Mouse (Mus musculus) CH12.LX (cell line): ENCODE measurements around the gene Fibcd1. TPM values are rescaled to one million over a fixed set of nuclear protein-coding genes. Genes with fewer than 3 reads are reported as not detected.

Source experiments
- DNase-seq: peaks from one replicate; pipeline ENCODE4 v3.0.0-alpha.2; 2013; ENCODE audit errors: extremely low read depth
- H3K27ac ChIP-seq: 2 replicates; pipeline ENCODE4 v1.5.1; 2012; ENCODE audit warnings: low read depth, mild to moderate bottlenecking, control low read depth, moderate library complexity; ENCODE audit not compliant: insufficient read depth
- H3K27me3 ChIP-seq: replicated peaks from 2 replicates; pipeline ENCODE3; 2012; ENCODE audit warnings: inconsistent platforms
- H3K36me3 ChIP-seq, 2 experiments: replicated peaks in 1 of 2; 2 replicates each; pipeline versions ENCODE3 to v1.6.1; 2012; ENCODE audit warnings: inconsistent platforms in 1 of 2, low read length in 1 of 2, mild to moderate bottlenecking in 1 of 2, mixed read lengths in 1 of 2, moderate library complexity in 1 of 2; ENCODE audit not compliant: control insufficient read depth in 1 of 2, insufficient read depth in 1 of 2
- H3K4me1 ChIP-seq, 2 experiments: 2 replicates each; pipeline ENCODE4 v1.6.1; 2012; ENCODE audit warnings: inconsistent platforms in 1 of 2, moderate library complexity in 1 of 2; ENCODE audit not compliant: insufficient read depth in 2 of 2, control insufficient read depth in 1 of 2
- H3K4me2 ChIP-seq: 2 replicates; pipeline ENCODE4 v1.6.1; 2012; ENCODE audit warnings: low read depth, mild to moderate bottlenecking, control low read depth; ENCODE audit not compliant: poor library complexity, insufficient read depth, severe bottlenecking
- H3K4me3 ChIP-seq, 3 experiments: fragments of 150-350 bp in 1 of 3; sonication (generic) in 1 of 3; replicated peaks in 1 of 3; 2 replicates each; pipeline versions ENCODE3 to v1.5.1; 2011 to 2012; ENCODE audit warnings: low read depth in 2 of 3, low read length in 2 of 3, mild to moderate bottlenecking in 2 of 3, moderate library complexity in 2 of 3, control low read depth in 1 of 3, improper control_type of control experiment in 1 of 3, inconsistent platforms in 1 of 3, mixed read lengths in 1 of 3; ENCODE audit not compliant: poor library complexity in 1 of 3
- H3K79me2 ChIP-seq: replicated peaks from 2 replicates; pipeline ENCODE4 v1.6.1; 2012; ENCODE audit warnings: mild to moderate bottlenecking, moderate library complexity; ENCODE audit not compliant: control insufficient read depth, poor library complexity, insufficient read depth, severe bottlenecking; ENCODE audit errors: extremely low read depth
- H3K9ac ChIP-seq: 2 replicates; pipeline ENCODE4 v1.6.1; 2012; ENCODE audit warnings: low read depth, mild to moderate bottlenecking, control low read depth, moderate library complexity; ENCODE audit not compliant: insufficient read depth
- H3K9me3 ChIP-seq: replicated peaks from 2 replicates; pipeline ENCODE3; 2012; ENCODE audit warnings: low read length, inconsistent platforms, mixed read lengths
- CHD2 ChIP-seq: IDR thresholded peaks from 2 replicates; pipeline ENCODE4 v1.6.1; 2011; ENCODE audit warnings: low read length, improper control_type of control experiment
- CTCF ChIP-seq, 2 experiments: IDR thresholded peaks in 1 of 2; conservative IDR thresholded peaks in 1 of 2; 2 replicates each; pipeline ENCODE4 v1.5.1; 2011 to 2012; ENCODE audit warnings: low read depth in 2 of 2, low read length in 2 of 2, improper control_type of control experiment in 1 of 2, inconsistent platforms in 1 of 2, mild to moderate bottlenecking in 1 of 2, moderate library complexity in 1 of 2
- ELF1 ChIP-seq: IDR thresholded peaks from 2 replicates; pipeline ENCODE4 v1.6.1; 2014; ENCODE audit warnings: low read depth, mild to moderate bottlenecking, inconsistent platforms, low read length, improper control_type of control experiment
- EP300 ChIP-seq: IDR thresholded peaks from 2 replicates; pipeline ENCODE4 v1.6.1; 2011; ENCODE audit warnings: low read length, improper control_type of control experiment
- HCFC1 ChIP-seq: IDR thresholded peaks from 2 replicates; pipeline ENCODE4 v1.6.1; 2012; ENCODE audit warnings: low read depth, mild to moderate bottlenecking, inconsistent platforms, low read length, improper control_type of control experiment
- IRF4 ChIP-seq: IDR thresholded peaks from 2 replicates; pipeline ENCODE4 v1.6.1; 2014; ENCODE audit warnings: low read depth, mild to moderate bottlenecking, inconsistent platforms, low read length, improper control_type of control experiment
- JUND ChIP-seq: conservative IDR thresholded peaks from 2 replicates; pipeline ENCODE4 v1.6.1; 2011; ENCODE audit warnings: low read depth, low read length, improper control_type of control experiment
- MAFK ChIP-seq: IDR thresholded peaks from 2 replicates; pipeline ENCODE4 v1.6.1; 2011; ENCODE audit warnings: low read length, improper control_type of control experiment; ENCODE audit not compliant: insufficient replicate concordance
- MAX ChIP-seq: IDR thresholded peaks from 2 replicates; pipeline ENCODE4 v1.6.1; 2011; ENCODE audit warnings: low read length, improper control_type of control experiment
- MAZ ChIP-seq: IDR thresholded peaks from 2 replicates; pipeline ENCODE4 v1.6.1; 2012; ENCODE audit warnings: low read depth, mild to moderate bottlenecking, inconsistent platforms, low read length, improper control_type of control experiment, moderate library complexity
- MEF2A ChIP-seq: IDR thresholded peaks from 2 replicates; pipeline ENCODE4 v1.6.1; 2014; ENCODE audit warnings: low read depth, mild to moderate bottlenecking, inconsistent platforms, low read length, improper control_type of control experiment, borderline replicate concordance
- MYC ChIP-seq: IDR thresholded peaks from 2 replicates; pipeline ENCODE4 v1.6.1; 2011; ENCODE audit warnings: low read depth, mild to moderate bottlenecking, improper control_type of control experiment, low read length
- NELFE ChIP-seq: IDR thresholded peaks from 2 replicates; pipeline ENCODE4 v1.6.1; 2011; ENCODE audit warnings: low read depth, low read length, improper control_type of control experiment
- PAX5 ChIP-seq: IDR thresholded peaks from 2 replicates; pipeline ENCODE4 v1.6.1; 2012; ENCODE audit warnings: low read length, inconsistent platforms, mixed read lengths
- RAD21 ChIP-seq: IDR thresholded peaks from 2 replicates; pipeline ENCODE4 v1.6.1; 2011; ENCODE audit warnings: low read depth, mild to moderate bottlenecking, low read length, improper control_type of control experiment, moderate library complexity
- SIN3A ChIP-seq: IDR thresholded peaks from 2 replicates; pipeline ENCODE4 v1.6.1; 2012; ENCODE audit warnings: low read length, improper control_type of control experiment, inconsistent platforms
- TBP ChIP-seq: conservative IDR thresholded peaks from 2 replicates; pipeline ENCODE4 v1.6.1; 2011; ENCODE audit warnings: low read depth, low read length, improper control_type of control experiment
- TCF12 ChIP-seq: IDR thresholded peaks from 2 replicates; pipeline ENCODE4 v1.6.1; 2014; ENCODE audit warnings: low read depth, mild to moderate bottlenecking, inconsistent platforms, low read length, improper control_type of control experiment
- UBTF ChIP-seq: IDR thresholded peaks from 2 replicates; pipeline ENCODE4 v1.6.1; 2012; ENCODE audit warnings: low read depth, mild to moderate bottlenecking, inconsistent platforms, low read length, improper control_type of control experiment, moderate library complexity
- USF1 ChIP-seq: IDR thresholded peaks from 2 replicates; pipeline ENCODE4 v1.6.1; 2014; ENCODE audit warnings: low read depth, mild to moderate bottlenecking, inconsistent platforms, low read length, improper control_type of control experiment
- ZMIZ1 ChIP-seq: IDR thresholded peaks from 2 replicates; pipeline ENCODE4 v1.6.1; 2012; ENCODE audit warnings: low read depth, mild to moderate bottlenecking, inconsistent platforms, low read length, improper control_type of control experiment
- ZNF384 ChIP-seq: IDR thresholded peaks from 2 replicates; pipeline ENCODE4 v1.6.1; 2012; ENCODE audit warnings: low read depth, low read length, improper control_type of control experiment, inconsistent platforms
- dilution Hi-C: fragments of 300-500 bp; cut with MboI; formaldehyde crosslinking; loops from 2 replicates; pipeline ENCODE4 v1.14.3; 2020; ENCODE audit warnings: low sequenced_read_pairs; ENCODE audit not compliant: extremely low pct_unique_long_range_greater_than_20kb, extremely low pct_ligation_motif_present
- in situ Hi-C: fragments of 300-500 bp; cut with MboI; formaldehyde crosslinking; loops from 3 replicates; pipeline ENCODE4 v1.14.3; 2019; ENCODE audit warnings: low sequenced_read_pairs, low pct_ligation_motif_present, low pct_unique_long_range_greater_than_20kb, mixed read lengths
- polyA plus RNA-seq: library from polyadenylated mRNA; unstranded; fragments of >175 nt; gene quantifications from 2 replicates; pipeline ENCODE4 v1.2.1, GENCODE M21; 2012; ENCODE audit warnings: low read depth; ENCODE audit not compliant: insufficient read length
- total RNA-seq, 2 experiments: library from RNA; depleted of rRNA; stranded (reverse); fragments of 300-350 nt in 1 of 2; fragments of >200 nt in 1 of 2; gene quantifications; 2 replicates each; pipeline ENCODE4 v1.2.3; 2012 to 2014

Gene Fibcd1
- total and polyA plus RNA-seq, 3 experiments = 0.04 to 0.15 (median 0.09) TPM

GRCm38 (mm10) chr2:31869692-31870091 is 23.9 kb upstream of the Fibcd1 start:
- in situ Hi-C loops = no loop called here
- no peak for DNase-seq
- H3K27ac ChIP-seq = no peak overlapping the region
- TF ChIP-seq ZNF384 = no peak
- no peak for TF ChIP-seq IRF4
- TF ChIP-seq UBTF = no peak
- no peak for TF ChIP-seq EP300
- no peak for TF ChIP-seq TBP
- TF ChIP-seq MAFK = no peak
- TF ChIP-seq ELF1 = no peak
- TF ChIP-seq RAD21 = no peak
- no peak for TF ChIP-seq ZMIZ1
- no peak for TF ChIP-seq USF1
- no peak for TF ChIP-seq MAX
- TF ChIP-seq SIN3A = no peak
- no peak for TF ChIP-seq HCFC1
- no peak for TF ChIP-seq PAX5
- no peak for TF ChIP-seq TCF12
- no peak for TF ChIP-seq MEF2A
- no peak for TF ChIP-seq CHD2
- no peak for TF ChIP-seq MYC
- TF ChIP-seq JUND = no peak
- H3K9me3 ChIP-seq = peaks cover 10% of the 10 kb centered on the region
- no peaks in the 10 kb centered on the region for H3K4me1 ChIP-seq
- no peak overlapping the region for H3K4me3 ChIP-seq
- H3K27me3 ChIP-seq = peaks cover 71% of the 10 kb centered on the region
- H3K9ac ChIP-seq = no peak overlapping the region
- dilution Hi-C loops = no loop called here
- H3K79me2 ChIP-seq = no peaks in the 10 kb centered on the region
- H3K36me3 ChIP-seq = no peaks in the 10 kb centered on the region
- no peak overlapping the region for H3K4me2 ChIP-seq

DNA sequence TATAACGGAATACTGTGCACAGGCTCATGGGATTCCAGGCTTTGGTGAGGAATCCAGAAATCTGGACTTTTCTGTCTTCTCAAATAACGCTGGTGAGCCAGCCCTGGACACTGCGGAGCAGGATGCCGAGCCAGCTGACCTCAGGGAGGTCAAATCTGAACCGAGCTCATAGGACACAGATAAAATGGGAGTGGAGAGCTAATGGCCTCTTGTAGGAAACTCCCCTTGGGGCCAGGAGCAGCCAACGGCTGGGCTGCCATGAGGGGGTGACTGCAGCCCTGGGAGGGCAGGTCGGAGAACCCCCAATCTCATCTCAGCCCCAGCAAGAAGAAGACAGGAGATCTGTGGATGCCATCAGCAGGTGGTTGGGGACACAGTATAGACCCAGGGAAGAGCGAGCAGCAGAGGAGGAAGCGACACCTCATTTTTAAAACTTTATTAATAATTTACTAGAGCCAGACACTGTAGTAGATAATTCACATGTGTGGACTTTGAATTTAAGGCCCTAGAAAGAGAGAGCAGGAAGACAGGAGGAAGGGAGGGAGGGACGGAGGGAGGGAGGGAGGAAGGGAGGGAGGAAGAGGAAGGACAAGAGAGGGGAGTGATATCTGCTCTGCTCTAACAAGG is 22.8 kb upstream of the Fibcd1 start:
- in situ Hi-C loops = no loop called here
- H3K4me3 ChIP-seq = no peak overlapping the region
- no peaks in the 10 kb centered on the region for H3K4me1 ChIP-seq
- peaks cover 68% of the 10 kb centered on the region for H3K27me3 ChIP-seq
- H3K36me3 ChIP-seq = no peaks in the 10 kb centered on the region
- TF ChIP-seq NELFE (no peak), PAX5 (no peak), CTCF (conservative IDR thresholded peaks at IDR 0.05 in 1 of 2, IDR thresholded peaks at IDR 0.05 in 1 of 2; ENCODE audit: low read depth in 2 of 2, low read length in 2 of 2) (no peak), MYC (no peak), TBP (no peak), MAZ (no peak), SIN3A (no peak), ZMIZ1 (no peak)
- H3K9ac ChIP-seq = no peak overlapping the region
- H3K79me2 ChIP-seq = no peaks in the 10 kb centered on the region
- H3K9me3 ChIP-seq = peaks cover 10% of the 10 kb centered on the region
- dilution Hi-C loops = no loop called here
- DNase-seq = no peak
- no peak overlapping the region for H3K4me2 ChIP-seq
- no peak overlapping the region for H3K27ac ChIP-seq
